Comparison of ENCODE assay signal across 24 mouse cellular contexts in the genomic region with DNA sequence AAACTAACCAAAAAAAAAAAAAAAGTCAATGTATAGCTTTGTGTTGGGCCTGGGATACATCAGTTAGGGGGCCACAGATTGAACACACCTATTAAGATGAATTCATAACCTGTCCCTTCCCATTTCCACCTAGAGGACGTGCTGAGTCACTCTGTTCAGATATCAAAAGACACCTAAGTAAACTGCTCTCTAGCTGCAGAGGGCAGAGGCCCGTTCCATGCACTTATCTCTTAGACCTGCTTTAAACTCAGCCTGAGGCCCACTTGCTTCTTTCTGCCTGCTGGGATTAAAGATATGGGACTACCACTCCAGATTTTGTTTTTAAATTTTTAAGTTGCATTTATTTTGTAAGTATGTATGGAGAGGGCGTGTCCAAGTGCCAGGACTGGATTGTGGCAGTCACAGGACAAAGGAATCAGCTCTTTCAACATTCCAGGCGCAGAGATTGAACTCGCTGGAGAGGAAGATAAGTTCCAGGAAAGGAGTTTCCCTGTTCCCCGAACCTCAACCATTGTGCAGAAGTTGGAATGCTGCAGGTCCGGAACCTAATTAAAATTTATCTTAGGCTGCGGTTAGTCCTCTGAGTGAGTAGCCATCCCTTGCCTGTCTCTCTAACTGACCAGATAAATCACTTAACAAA. TPM values are rescaled to one million over a fixed set of nuclear protein-coding genes. Genes with fewer than 3 reads are reported as not detected.
DNase-seq lines count a peak whose midpoint lies in the region; ATAC-seq and TF ChIP-seq lines count a peak whose summit lies in the region.
"Had no signal": no experiment of that assay in that cellular context is flagged by ENCODE, and none has a peak within 500 bp of the region (broad histone marks: within the 10 kb centered on the region; RNA-seq: fewer than 3 reads in every experiment).

No protein-coding gene starts in this region.

- no peak overlapping the region for H3K4me3 ChIP-seq in intestine, embryonic 15.5 days (replicated peaks)
- no peak overlapping the region for H3K4me3 ChIP-seq in intestine, postnatal 0 days (ENCODE audit: low read depth, low read length)
- no peak overlapping the region for H3K4me3 ChIP-seq in MEL (ENCODE audit: control insufficient read depth in 1 of 2, insufficient read depth in 1 of 2, low read depth in 2 of 2, low read length in 2 of 2)
- no peak overlapping the region for H3K4me3 ChIP-seq in intestine, embryonic 16.5 days (ENCODE audit: low read length)
- H3K4me3 ChIP-seq: forebrain, embryonic 15.5 days; hindbrain, embryonic 12.5 days; limb, embryonic 12.5 days; megakaryocyte, embryonic 14.5 days; midbrain, embryonic 15.5 days; neural tube, embryonic 15.5 days had no signal

- H3K36me3 ChIP-seq in intestine, embryonic 15.5 days = peaks cover 6% of the 10 kb centered on the region
- H3K36me3 ChIP-seq in intestine, postnatal 0 days (ENCODE audit: control insufficient read depth, insufficient read depth) = peaks cover 6% of the 10 kb centered on the region; the same call in 1 of the 2 replicates
- no peaks in the 10 kb centered on the region; a peak in 1 of 4 replicates for H3K36me3 ChIP-seq in MEL (ENCODE audit: control insufficient read depth in 1 of 2, insufficient read depth in 2 of 2, low read length in 2 of 2)
- H3K36me3 ChIP-seq in intestine, embryonic 16.5 days (ENCODE audit: control insufficient read depth, insufficient read depth, low read length) = peaks cover 2% of the 10 kb centered on the region; the same call in 1 of the 2 replicates
- H3K36me3 ChIP-seq: forebrain, embryonic 15.5 days; midbrain, embryonic 15.5 days had no signal

- H3K9ac ChIP-seq in intestine, embryonic 15.5 days = no peak overlapping the region
- no peak overlapping the region for H3K9ac ChIP-seq in intestine, postnatal 0 days (ENCODE audit: low read depth, low read length)
- H3K9ac ChIP-seq in MEL (ENCODE audit: control insufficient read depth, low read depth, low read length, poor library complexity, severe bottlenecking) = no peak overlapping the region
- H3K9ac ChIP-seq in intestine, embryonic 16.5 days (ENCODE audit: low read depth, low read length) = no peak overlapping the region
- H3K9ac ChIP-seq: forebrain, embryonic 15.5 days; hindbrain, embryonic 12.5 days; limb, embryonic 12.5 days; lung, embryonic 14.5 days; midbrain, embryonic 15.5 days; neural tube, embryonic 15.5 days had no signal

- no peaks in the 10 kb centered on the region for H3K9me3 ChIP-seq in intestine, embryonic 15.5 days
- no peaks in the 10 kb centered on the region for H3K9me3 ChIP-seq in intestine, postnatal 0 days (ENCODE audit: control insufficient read depth)
- H3K9me3 ChIP-seq in MEL (replicated peaks; ENCODE audit: insufficient read depth, low read length) = no peaks in the 10 kb centered on the region
- H3K9me3 ChIP-seq in intestine, embryonic 16.5 days (ENCODE audit: control insufficient read depth, low read length) = no peaks in the 10 kb centered on the region
- H3K9me3 ChIP-seq: forebrain, embryonic 15.5 days; hindbrain, embryonic 12.5 days; limb, embryonic 12.5 days; megakaryocyte, embryonic 14.5 days; midbrain, embryonic 15.5 days; neural tube, embryonic 15.5 days had no signal

- intact Hi-C loops in gastrocnemius, postnatal 14 days (cut with DNase I; ENCODE audit: low total_unique reads) = loop anchor here (10.0 kb wide), 1 partner anchor 47 kb away; no protein-coding TSS in a partner anchor

- H3K27ac ChIP-seq in intestine, embryonic 15.5 days = no peak overlapping the region
- H3K27ac ChIP-seq in intestine, postnatal 0 days (ENCODE audit: low read depth, low read length) = no peak overlapping the region
- no peak overlapping the region for H3K27ac ChIP-seq in MEL (ENCODE audit: control insufficient read depth, low read depth, low read length)
- H3K27ac ChIP-seq in intestine, embryonic 16.5 days (ENCODE audit: low read length) = peak overlapping the region; percentile 9; the same call in 1 of the 2 replicates
- H3K27ac ChIP-seq: forebrain, embryonic 15.5 days; hindbrain, embryonic 12.5 days; limb, embryonic 12.5 days; midbrain, embryonic 15.5 days; neural tube, embryonic 15.5 days had no signal

- 51% methylated on average over 8 of the region's 8 CpGs for WGBS in intestine, embryonic 15.5 days
- 36% methylated on average over 8 of the region's 8 CpGs for WGBS in intestine, postnatal 0 days
- WGBS in intestine, embryonic 16.5 days = 53% methylated on average over 8 of the region's 8 CpGs

- no peak for TF ChIP-seq CTCF in intestine, postnatal 0 days (IDR thresholded peaks at IDR 0.05; ENCODE audit: low read depth)
- no peak for TF ChIP-seq CTCF in MEL (IDR thresholded peaks at IDR 0.05 in 2 of 3, conservative IDR thresholded peaks at IDR 0.05 in 1 of 3; ENCODE audit: control insufficient read depth in 1 of 3, insufficient read depth in 1 of 3, low read depth in 2 of 3, low read length in 3 of 3, poor library complexity in 1 of 3, severe bottlenecking in 1 of 3)

- 0 out of 2 replicates have a peak, but pooled peaks cover 5% of the 10 kb centered on the region for H3K27me3 ChIP-seq in intestine, embryonic 15.5 days (replicated peaks)
- peaks cover 9% of the 10 kb centered on the region; the same call in 1 of the 2 replicates for H3K27me3 ChIP-seq in intestine, postnatal 0 days (replicated peaks; ENCODE audit: control insufficient read depth, insufficient read depth, low read length)
- H3K27me3 ChIP-seq in MEL (ENCODE audit: control insufficient read depth in 1 of 2, insufficient read depth in 2 of 2, low read length in 2 of 2) = no peaks in the 10 kb centered on the region
- no peaks in the 10 kb centered on the region; the same call in 1 of the 2 replicates for H3K27me3 ChIP-seq in intestine, embryonic 16.5 days (replicated peaks; ENCODE audit: control insufficient read depth, insufficient read depth, low read length)
- H3K27me3 ChIP-seq: forebrain, embryonic 15.5 days; midbrain, embryonic 15.5 days had no signal

- peaks cover 18% of the 10 kb centered on the region for H3K4me1 ChIP-seq in intestine, embryonic 15.5 days (replicated peaks)
- H3K4me1 ChIP-seq in intestine, postnatal 0 days (replicated peaks; ENCODE audit: control insufficient read depth, insufficient read depth, low read length) = peaks cover 8% of the 10 kb centered on the region; the same call in 1 of the 2 replicates
- peaks cover 0 to 7% of the 10 kb centered on the region in 2 experiments; a peak in 2 of 4 replicates for H3K4me1 ChIP-seq in MEL (ENCODE audit: control insufficient read depth in 1 of 2, insufficient read depth in 2 of 2, low read length in 2 of 2)
- peaks cover 22% of the 10 kb centered on the region for H3K4me1 ChIP-seq in intestine, embryonic 16.5 days (ENCODE audit: control insufficient read depth, insufficient read depth, low read length)

- no peak for TF ChIP-seq EP300 in MEL (IDR thresholded peaks at IDR 0.05; ENCODE audit: low read depth in 1 of 2, low read length in 2 of 2)

- no peak for TF ChIP-seq RAD21 in MEL (IDR thresholded peaks at IDR 0.05; ENCODE audit: low read depth, low read length)

- no peak overlapping the region for H3K4me2 ChIP-seq in intestine, embryonic 15.5 days (replicated peaks)
- H3K4me2 ChIP-seq in intestine, postnatal 0 days (replicated peaks; ENCODE audit: low read depth) = no peak overlapping the region
- no peak overlapping the region for H3K4me2 ChIP-seq in intestine, embryonic 16.5 days (ENCODE audit: low read depth, low read length)
- H3K4me2 ChIP-seq: forebrain, embryonic 15.5 days; hindbrain, embryonic 12.5 days; limb, embryonic 12.5 days; lung, embryonic 14.5 days; midbrain, embryonic 15.5 days; neural tube, embryonic 15.5 days had no signal

- no peak for TF ChIP-seq POLR2A in MEL (IDR thresholded peaks at IDR 0.05; ENCODE audit: control insufficient read depth in 1 of 2, insufficient read depth in 1 of 2, low read depth in 1 of 2, low read length in 2 of 2, poor library complexity in 1 of 2)

- peak; percentile 60 for ATAC-seq in intestine, embryonic 15.5 days
- no peak for ATAC-seq in intestine, postnatal 0 days
- ATAC-seq in intestine, embryonic 16.5 days = peak; percentile 58
- peak; percentile 57 for ATAC-seq in megakaryocyte-erythroid progenitor cell, adult 5-6 weeks (replicated peaks; ENCODE audit: low FRiP score, low TSS enrichment, poor library complexity, severe bottlenecking)
- ATAC-seq: forebrain, embryonic 15.5 days; inflammation-experienced regulatory T-cells, adult 6 months; midbrain, embryonic 15.5 days had no signal

- peak; percentile 50 for DNase-seq in MEL (ENCODE audit: low read depth, low spot score)
- DNase-seq in gastrocnemius, postnatal 14 days = no peak
- DNase-seq in T-cell, adult 2 months (ENCODE audit: low spot score) = no peak
- DNase-seq: adrenal gland, postnatal 14 days; cerebellum, adult 11 months; cerebellum, postnatal 10 days; embryo, embryonic 11 days; gastrocnemius, postnatal 36 days; kidney, postnatal 36 days; lung, embryonic 14.5 days; right cerebral cortex, postnatal 14 days; spleen, adult 18-20 months; thymus, postnatal 14 days had no signal

- no peaks in the 10 kb centered on the region for H3K79me2 ChIP-seq in MEL (ENCODE audit: control insufficient read depth, insufficient read depth, low read length, poor library complexity)

RNA-seq across cellular contexts. Expression of a gene that starts 5.5 kb away (rescaled TPM):
- 0.16 and 0.19 TPM in 2 replicates for polyA plus RNA-seq in intestine, embryonic 15.5 days (2015; fragmentation: Nextera tagmentation; extraction: Ambion mirVana)
- polyA plus RNA-seq in intestine, postnatal 0 days (2015; fragmentation: Nextera tagmentation; extraction: Ambion mirVana) = 0.08 and 0.09 TPM in 2 replicates
- not detected in 2 replicates for total RNA-seq in MEL (2012; rRNA removed)
- polyA plus RNA-seq in MEL (2012; ENCODE audit: insufficient read depth in 1 of 2, insufficient read length in 2 of 2, low read depth in 1 of 2, low replicate concordance in 2 of 2, missing spikeins in 1 of 2) = not detected
- 0.04 and 0.05 TPM in 2 replicates for polyA plus RNA-seq in intestine, embryonic 16.5 days (2015; fragmentation: Nextera tagmentation; extraction: Ambion mirVana)
- total RNA-seq in megakaryocyte-erythroid progenitor cell, adult 5-6 weeks (2014; fragmentation: Nextera tagmentation) = not detected in 2 replicates
- total RNA-seq in megakaryocyte-erythroid progenitor cell, adult 5-6 weeks (2017) = not detected in 2 replicates
- total RNA-seq in gastrocnemius, postnatal 14 days (2021) = under 1 TPM; 0.42 to 0.43 TPM
- polyA plus RNA-seq: forebrain, embryonic 15.5 days; limb, embryonic 12.5 days; neural tube, embryonic 15.5 days had no signal

RNA-seq across cellular contexts. Expression of a gene that starts 20.5 kb away (rescaled TPM):
- 110 TPM in 2 replicates for polyA plus RNA-seq in intestine, embryonic 15.5 days (2015; fragmentation: Nextera tagmentation; extraction: Ambion mirVana)
- 81.2 and 82.9 TPM in 2 replicates for polyA plus RNA-seq in intestine, postnatal 0 days (2015; fragmentation: Nextera tagmentation; extraction: Ambion mirVana)
- total RNA-seq in MEL (2012; rRNA removed) = 14.4 and 19.8 TPM in 2 replicates
- polyA plus RNA-seq in MEL (2012; ENCODE audit: insufficient read depth in 1 of 2, insufficient read length in 2 of 2, low read depth in 1 of 2, low replicate concordance in 2 of 2, missing spikeins in 1 of 2) = 10 to 100 TPM in 1 of 2 experiments, not detected in 1; 15.3 TPM
- 129 and 131 TPM in 2 replicates for polyA plus RNA-seq in intestine, embryonic 16.5 days (2015; fragmentation: Nextera tagmentation; extraction: Ambion mirVana)
- 29.5 and 45.9 TPM in 2 replicates for total RNA-seq in megakaryocyte-erythroid progenitor cell, adult 5-6 weeks (2014; fragmentation: Nextera tagmentation)
- 21.7 and 27.7 TPM in 2 replicates for total RNA-seq in megakaryocyte-erythroid progenitor cell, adult 5-6 weeks (2017)
- total RNA-seq in gastrocnemius, postnatal 14 days (2021) = 100 to 1,000 TPM; 189 to 234 TPM

RNA-seq across cellular contexts. Expression of a gene that starts 25.0 kb away (rescaled TPM):
- 51.5 and 52.5 TPM in 2 replicates for polyA plus RNA-seq in intestine, embryonic 15.5 days (2015; fragmentation: Nextera tagmentation; extraction: Ambion mirVana)
- 21.9 and 25.6 TPM in 2 replicates for polyA plus RNA-seq in intestine, postnatal 0 days (2015; fragmentation: Nextera tagmentation; extraction: Ambion mirVana)
- total RNA-seq in MEL (2012; rRNA removed) = 63.9 and 66.8 TPM in 2 replicates
- polyA plus RNA-seq in MEL (2012; ENCODE audit: insufficient read depth in 1 of 2, insufficient read length in 2 of 2, low read depth in 1 of 2, low replicate concordance in 2 of 2, missing spikeins in 1 of 2) = 100 to 1,000 TPM in 1 of 2 experiments, not detected in 1; 101 TPM
- 48.6 and 50.0 TPM in 2 replicates for polyA plus RNA-seq in intestine, embryonic 16.5 days (2015; fragmentation: Nextera tagmentation; extraction: Ambion mirVana)
- 11.4 and 15.5 TPM in 2 replicates for total RNA-seq in megakaryocyte-erythroid progenitor cell, adult 5-6 weeks (2014; fragmentation: Nextera tagmentation)
- 13.7 and 19.8 TPM in 2 replicates for total RNA-seq in megakaryocyte-erythroid progenitor cell, adult 5-6 weeks (2017)
- 10 to 100 TPM; 68.8 to 69.3 TPM for total RNA-seq in gastrocnemius, postnatal 14 days (2021)

RNA-seq across cellular contexts. Expression of a gene that starts 28.4 kb away (rescaled TPM):
- 30.4 and 31.7 TPM in 2 replicates for polyA plus RNA-seq in intestine, embryonic 15.5 days (2015; fragmentation: Nextera tagmentation; extraction: Ambion mirVana)
- 10.0 and 10.8 TPM in 2 replicates for polyA plus RNA-seq in intestine, postnatal 0 days (2015; fragmentation: Nextera tagmentation; extraction: Ambion mirVana)
- total RNA-seq in MEL (2012; rRNA removed) = 29.4 and 34.2 TPM in 2 replicates
- polyA plus RNA-seq in MEL (2012; ENCODE audit: insufficient read depth in 1 of 2, insufficient read length in 2 of 2, low read depth in 1 of 2, low replicate concordance in 2 of 2, missing spikeins in 1 of 2) = 10 to 100 TPM in 1 of 2 experiments, not detected in 1; 47.2 TPM
- polyA plus RNA-seq in intestine, embryonic 16.5 days (2015; fragmentation: Nextera tagmentation; extraction: Ambion mirVana) = 23.4 and 26.3 TPM in 2 replicates
- total RNA-seq in megakaryocyte-erythroid progenitor cell, adult 5-6 weeks (2014; fragmentation: Nextera tagmentation) = 15.4 and 21.4 TPM in 2 replicates
- 3.5 and 6.8 TPM in 2 replicates for total RNA-seq in megakaryocyte-erythroid progenitor cell, adult 5-6 weeks (2017)
- total RNA-seq in gastrocnemius, postnatal 14 days (2021) = 1 to 10 TPM; 5.1 to 5.5 TPM

RNA-seq across cellular contexts. Expression of a gene that starts 53.0 kb away (rescaled TPM):
- polyA plus RNA-seq in intestine, embryonic 15.5 days (2015; fragmentation: Nextera tagmentation; extraction: Ambion mirVana) = 25.9 and 28.2 TPM in 2 replicates
- polyA plus RNA-seq in intestine, postnatal 0 days (2015; fragmentation: Nextera tagmentation; extraction: Ambion mirVana) = 11.5 and 12.3 TPM in 2 replicates
- 33.8 and 37.6 TPM in 2 replicates for total RNA-seq in MEL (2012; rRNA removed)
- polyA plus RNA-seq in MEL (2012; ENCODE audit: insufficient read depth in 1 of 2, insufficient read length in 2 of 2, low read depth in 1 of 2, low replicate concordance in 2 of 2, missing spikeins in 1 of 2) = 10 to 100 TPM in 1 of 2 experiments, not detected in 1; 41.3 TPM
- 27.0 and 29.1 TPM in 2 replicates for polyA plus RNA-seq in intestine, embryonic 16.5 days (2015; fragmentation: Nextera tagmentation; extraction: Ambion mirVana)
- total RNA-seq in megakaryocyte-erythroid progenitor cell, adult 5-6 weeks (2014; fragmentation: Nextera tagmentation) = 29.1 and 48.1 TPM in 2 replicates
- 28.1 and 40.0 TPM in 2 replicates for total RNA-seq in megakaryocyte-erythroid progenitor cell, adult 5-6 weeks (2017)
- total RNA-seq in gastrocnemius, postnatal 14 days (2021) = 1 to 10 TPM; 1.8 to 2.5 TPM
